Mouse (Mus musculus): ENCODE results near the gene Aifm2. TPM values are rescaled to one million over a fixed set of nuclear protein-coding genes. Genes with fewer than 3 reads are reported as not detected.

The Aifm2 gene
- 6.5 and 9.4 TPM in 2 replicates for polyA plus RNA-seq (2012; rRNA removed)

GRCm38 (mm10) chr10:61714771-61715461, at the start of gene Aifm2:
Gene Aifm2 (plus strand): TSS chr10:61715263.

GRCm38 (mm10) chr10:61680015-61680913, 34.8 kb upstream of the Aifm2 start, which contains the start of gene Sar1a:
Gene Sar1a (plus strand): TSS chr10:61680299.

GRCm38 (mm10) chr10:61694870-61695670, 20.0 kb upstream of the Aifm2 start, which contains the start of gene Tysnd1:
Gene Tysnd1 (plus strand): TSS chr10:61695514.

DNA sequence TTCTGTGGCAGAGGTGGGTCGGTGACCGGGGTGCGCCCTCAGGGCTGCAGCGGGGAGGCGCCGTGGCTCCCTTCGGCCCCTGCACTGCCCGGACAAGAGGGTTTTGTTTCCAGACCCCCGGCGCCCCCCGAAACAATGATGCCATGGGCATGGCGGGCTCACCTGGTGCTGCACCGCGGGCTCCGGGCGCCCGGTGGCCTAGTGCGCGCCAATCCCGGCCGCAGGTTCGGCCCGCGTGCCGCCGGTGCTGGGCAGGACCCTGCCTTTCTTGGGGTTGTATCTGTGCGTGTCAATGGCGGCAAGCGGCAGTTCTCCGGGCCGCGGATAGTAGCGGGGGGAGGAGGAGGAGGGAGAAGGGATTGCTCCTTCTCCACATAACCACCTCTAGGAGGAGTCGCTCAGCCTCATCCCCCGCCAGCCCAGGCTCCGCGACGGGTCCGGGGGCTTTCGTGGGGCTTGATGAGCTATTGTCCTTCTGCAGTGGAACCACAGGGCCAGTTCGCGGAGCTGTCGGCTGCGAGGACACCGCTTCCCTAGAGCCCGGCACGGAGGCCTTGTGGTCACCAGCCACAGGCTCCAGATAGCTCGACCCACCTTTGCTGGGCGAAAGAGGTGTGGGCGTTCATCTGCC, 68.7 kb downstream of the Aifm2 start, which contains the start of gene H2afy2:
TSS of gene H2afy2 (minus strand) at position 527 of the 631 bp plus-strand sequence.

Other genes with a start within 250 kb of the Aifm2 start
- 19.3 and 21.8 TPM in 2 replicates for gene Lrrc20, start 239.5 kb upstream of the Aifm2 start, polyA plus RNA-seq (2012; rRNA removed)
- 0.42 and 0.46 TPM in 2 replicates for gene Npffr1, start 119.8 kb upstream of the Aifm2 start, polyA plus RNA-seq (2012; rRNA removed)
- 137 and 164 TPM in 2 replicates for gene Ppa1, start 66.7 kb upstream of the Aifm2 start, polyA plus RNA-seq (2012; rRNA removed)
- 116 and 128 TPM in 2 replicates for gene Sar1a, start 35.0 kb upstream of the Aifm2 start, polyA plus RNA-seq (2012; rRNA removed)
- gene Tysnd1, start 19.7 kb upstream of the Aifm2 start, polyA plus RNA-seq (2012; rRNA removed), result 37.0 and 39.0 TPM in 2 replicates
- gene H2afy2, start 68.9 kb downstream of the Aifm2 start, polyA plus RNA-seq (2012; rRNA removed), result 148 and 151 TPM in 2 replicates